Mouse (Mus musculus): ENCODE results near the gene Zbed5. TPM values are rescaled to one million over a fixed set of nuclear protein-coding genes. Genes with fewer than 3 reads are reported as not detected.
"Not testable (repeated sequence)": the region's sequence is repeated elsewhere in the genome, so short reads cannot be mapped to it uniquely, and the experiment has no call there.

Gene Zbed5
- polyA plus RNA-seq, 1 experiment from 2014 or later, result 22.5 TPM

DNA sequence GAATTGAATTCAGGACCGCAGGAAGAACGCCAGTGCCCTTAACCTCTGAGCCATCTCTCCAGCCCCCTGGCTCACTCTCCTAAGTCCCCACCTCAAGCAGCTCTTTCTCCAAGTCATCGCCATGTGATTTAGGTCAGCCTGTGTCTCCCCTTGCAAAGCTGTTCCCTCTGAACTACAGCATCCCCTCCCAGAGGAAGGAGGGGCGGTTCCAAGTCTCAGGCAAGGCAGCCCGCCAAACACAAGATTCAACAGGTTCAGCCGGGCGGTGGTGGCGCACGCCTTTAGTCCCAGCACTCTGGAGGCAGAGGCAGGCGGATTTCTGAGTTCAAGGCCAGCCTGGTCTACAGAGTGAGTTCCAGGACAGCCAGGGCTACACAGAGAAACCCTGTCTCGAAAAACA, 20.0 kb downstream of the Zbed5 start:
- H3K9ac ChIP-seq (ENCODE audit: low read depth, low read length); ATAC-seq; H3K4me1 ChIP-seq (ENCODE audit: control insufficient read depth, insufficient read depth, low read length); H3K9me3 ChIP-seq (replicated peaks; ENCODE audit: control insufficient read depth, low read length, poor library complexity, severe bottlenecking); H3K4me2 ChIP-seq (ENCODE audit: low read length); H3K27ac ChIP-seq (ENCODE audit: low read length); H3K36me3 ChIP-seq (ENCODE audit: control insufficient read depth, insufficient read depth, low read length); H3K27me3 ChIP-seq (ENCODE audit: control insufficient read depth, insufficient read depth, low read depth, low read length); H3K4me3 ChIP-seq (ENCODE audit: low read depth, low read length): not testable (repeated sequence)
- WGBS, result 88% methylated on average over 11 of the region's 11 CpGs

GRCm38 (mm10) chr5:129918065-129918651, 22.6 kb downstream of the Zbed5 start:
- Histone ChIP-seq H3K27ac (ENCODE audit: low read length) (no peak overlapping the region), H3K9ac (ENCODE audit: low read depth, low read length) (no peak overlapping the region), H3K4me1 (ENCODE audit: control insufficient read depth, insufficient read depth, low read length) (no peaks in the 10 kb centered on the region), H3K27me3 (ENCODE audit: control insufficient read depth, insufficient read depth, low read depth, low read length) (no peaks in the 10 kb centered on the region), H3K4me3 (ENCODE audit: low read depth, low read length) (no peak overlapping the region), H3K36me3 (ENCODE audit: control insufficient read depth, insufficient read depth, low read length) (no peaks in the 10 kb centered on the region), H3K4me2 (ENCODE audit: low read length) (no peak overlapping the region), H3K9me3 (replicated peaks; ENCODE audit: control insufficient read depth, low read length, poor library complexity, severe bottlenecking) (no peaks in the 10 kb centered on the region)
- ATAC-seq, result no peak
- 92% methylated on average over 24 of the region's 24 CpGs for WGBS

GRCm38 (mm10) chr5:129918752-129919151, 23.2 kb downstream of the Zbed5 start:
- no peak overlapping the region for H3K4me3 ChIP-seq (ENCODE audit: low read depth, low read length)
- no peak for ATAC-seq
- H3K27me3 ChIP-seq (ENCODE audit: control insufficient read depth, insufficient read depth, low read depth, low read length), result no peaks in the 10 kb centered on the region
- H3K36me3 ChIP-seq (ENCODE audit: control insufficient read depth, insufficient read depth, low read length), result no peaks in the 10 kb centered on the region
- no peak overlapping the region for H3K27ac ChIP-seq (ENCODE audit: low read length)
- no peaks in the 10 kb centered on the region for H3K9me3 ChIP-seq (replicated peaks; ENCODE audit: control insufficient read depth, low read length, poor library complexity, severe bottlenecking)
- no peaks in the 10 kb centered on the region for H3K4me1 ChIP-seq (ENCODE audit: control insufficient read depth, insufficient read depth, low read length)
- WGBS, result 85% methylated on average over 9 of the region's 9 CpGs
- H3K4me2 ChIP-seq (ENCODE audit: low read length), result no peak overlapping the region
- H3K9ac ChIP-seq (ENCODE audit: low read depth, low read length), result no peak overlapping the region

DNA sequence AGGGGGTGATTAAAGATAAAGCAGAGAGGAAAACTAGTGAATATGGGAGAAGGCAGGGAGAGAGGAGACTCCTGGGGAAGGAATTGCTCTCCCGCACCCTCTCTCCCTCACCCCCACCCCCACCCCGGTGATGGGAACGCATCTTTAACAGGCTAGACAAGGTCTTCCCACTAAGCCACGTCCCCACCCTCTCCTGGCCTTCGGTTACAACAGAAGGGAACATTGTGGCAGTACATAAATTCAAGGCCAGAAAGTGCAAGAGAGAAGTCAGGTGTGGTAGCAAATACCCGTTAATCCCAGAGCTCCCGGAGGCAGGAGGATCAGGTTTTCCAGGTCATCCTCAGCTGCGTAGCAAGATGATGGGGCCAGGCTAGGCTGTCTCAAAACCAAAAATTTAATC, 23.8 kb downstream of the Zbed5 start:
- WGBS, result 67% methylated on average over 8 of the region's 8 CpGs
- H3K4me1 ChIP-seq (ENCODE audit: control insufficient read depth, insufficient read depth, low read length), result no peaks in the 10 kb centered on the region
- H3K4me2 ChIP-seq (ENCODE audit: low read length), result no peak overlapping the region
- no peaks in the 10 kb centered on the region for H3K9me3 ChIP-seq (replicated peaks; ENCODE audit: control insufficient read depth, low read length, poor library complexity, severe bottlenecking)
- no peak overlapping the region for H3K4me3 ChIP-seq (ENCODE audit: low read depth, low read length)
- H3K27ac ChIP-seq (ENCODE audit: low read length), result no peak overlapping the region
- no peaks in the 10 kb centered on the region for H3K36me3 ChIP-seq (ENCODE audit: control insufficient read depth, insufficient read depth, low read length)
- H3K9ac ChIP-seq (ENCODE audit: low read depth, low read length), result no peak overlapping the region
- H3K27me3 ChIP-seq (ENCODE audit: control insufficient read depth, insufficient read depth, low read depth, low read length), result no peaks in the 10 kb centered on the region
- no peak for ATAC-seq

DNA sequence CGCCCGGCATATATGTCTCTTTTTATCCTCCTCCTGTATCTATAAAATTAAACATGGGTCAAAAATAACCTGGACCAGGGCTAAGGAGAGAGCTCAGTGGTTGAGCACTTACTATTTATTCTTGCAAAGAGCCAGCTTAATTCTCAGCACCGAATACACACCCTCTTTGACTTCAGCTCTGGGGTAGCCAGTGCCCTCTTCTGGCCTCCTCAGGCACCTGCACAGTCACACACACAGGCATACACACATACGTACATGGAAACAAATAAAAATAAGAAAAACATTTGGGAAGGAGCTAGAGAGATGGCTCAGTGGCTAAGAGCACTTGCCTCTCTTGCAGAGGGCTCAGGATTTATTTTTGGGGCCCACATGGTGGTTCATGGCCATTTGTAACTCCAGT, 26.4 kb downstream of the Zbed5 start:
- ATAC-seq, result no peak
- Histone ChIP-seq H3K9me3 (replicated peaks; ENCODE audit: control insufficient read depth, low read length, poor library complexity, severe bottlenecking) (no peaks in the 10 kb centered on the region), H3K27me3 (ENCODE audit: control insufficient read depth, insufficient read depth, low read depth, low read length) (no peaks in the 10 kb centered on the region), H3K4me3 (ENCODE audit: low read depth, low read length) (no peak overlapping the region), H3K36me3 (ENCODE audit: control insufficient read depth, insufficient read depth, low read length) (no peaks in the 10 kb centered on the region), H3K27ac (ENCODE audit: low read length) (no peak overlapping the region), H3K4me2 (ENCODE audit: low read length) (no peak overlapping the region), H3K9ac (ENCODE audit: low read depth, low read length) (no peak overlapping the region), H3K4me1 (ENCODE audit: control insufficient read depth, insufficient read depth, low read length) (no peaks in the 10 kb centered on the region)
- WGBS, result 92% methylated on average over 4 of the region's 4 CpGs

DNA sequence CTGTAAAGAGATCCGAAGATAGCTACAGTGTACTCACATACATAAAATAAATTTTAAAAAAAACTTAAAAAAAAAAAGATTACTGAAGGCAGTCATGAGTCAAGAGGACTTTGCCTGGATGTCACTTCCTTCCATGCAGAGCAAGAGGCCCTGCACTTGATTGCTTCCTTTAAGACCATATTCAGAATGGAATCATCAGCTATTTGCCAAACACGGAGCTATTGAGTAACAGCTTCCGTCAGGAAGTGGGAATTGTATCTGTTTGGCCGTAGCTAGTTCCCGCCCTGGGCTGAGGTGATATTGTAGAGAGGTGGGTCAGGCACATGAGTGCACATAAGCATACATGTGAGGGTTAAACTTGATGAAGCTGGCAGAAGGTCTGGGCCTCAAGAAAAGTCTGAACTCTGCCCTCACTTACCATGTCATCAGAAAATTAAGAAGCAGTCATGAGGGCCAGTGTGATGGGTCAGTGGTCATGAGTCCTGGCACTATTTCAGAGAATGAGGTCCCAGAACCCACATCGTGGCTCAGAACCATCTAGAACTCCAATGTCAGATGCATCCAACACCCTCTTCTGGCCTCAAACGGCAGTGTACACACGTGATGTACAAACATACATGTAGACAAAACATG, 29.4 kb downstream of the Zbed5 start:
- no peak overlapping the region for H3K4me3 ChIP-seq (ENCODE audit: low read depth, low read length)
- ATAC-seq, result no peak
- no peaks in the 10 kb centered on the region for H3K4me1 ChIP-seq (ENCODE audit: control insufficient read depth, insufficient read depth, low read length)
- no peaks in the 10 kb centered on the region for H3K9me3 ChIP-seq (replicated peaks; ENCODE audit: control insufficient read depth, low read length, poor library complexity, severe bottlenecking)
- no peak overlapping the region for H3K9ac ChIP-seq (ENCODE audit: low read depth, low read length)
- 93% methylated on average over 8 of the region's 8 CpGs for WGBS
- H3K4me2 ChIP-seq (ENCODE audit: low read length), result no peak overlapping the region
- H3K36me3 ChIP-seq (ENCODE audit: control insufficient read depth, insufficient read depth, low read length), result no peaks in the 10 kb centered on the region
- H3K27ac ChIP-seq (ENCODE audit: low read length), result no peak overlapping the region
- H3K27me3 ChIP-seq (ENCODE audit: control insufficient read depth, insufficient read depth, low read depth, low read length), result no peaks in the 10 kb centered on the region

GRCm38 (mm10) chr5:129925933-129926332, 30.4 kb downstream of the Zbed5 start:
- Histone ChIP-seq H3K36me3 (ENCODE audit: control insufficient read depth, insufficient read depth, low read length) (no peaks in the 10 kb centered on the region), H3K4me2 (ENCODE audit: low read length) (no peak overlapping the region), H3K27ac (ENCODE audit: low read length) (no peak overlapping the region), H3K27me3 (ENCODE audit: control insufficient read depth, insufficient read depth, low read depth, low read length) (no peaks in the 10 kb centered on the region), H3K4me1 (ENCODE audit: control insufficient read depth, insufficient read depth, low read length) (no peaks in the 10 kb centered on the region), H3K9me3 (replicated peaks; ENCODE audit: control insufficient read depth, low read length, poor library complexity, severe bottlenecking) (no peaks in the 10 kb centered on the region), H3K9ac (ENCODE audit: low read depth, low read length) (no peak overlapping the region), H3K4me3 (ENCODE audit: low read depth, low read length) (no peak overlapping the region)
- 82% methylated on average over 5 of the region's 5 CpGs for WGBS
- ATAC-seq, result no peak

DNA sequence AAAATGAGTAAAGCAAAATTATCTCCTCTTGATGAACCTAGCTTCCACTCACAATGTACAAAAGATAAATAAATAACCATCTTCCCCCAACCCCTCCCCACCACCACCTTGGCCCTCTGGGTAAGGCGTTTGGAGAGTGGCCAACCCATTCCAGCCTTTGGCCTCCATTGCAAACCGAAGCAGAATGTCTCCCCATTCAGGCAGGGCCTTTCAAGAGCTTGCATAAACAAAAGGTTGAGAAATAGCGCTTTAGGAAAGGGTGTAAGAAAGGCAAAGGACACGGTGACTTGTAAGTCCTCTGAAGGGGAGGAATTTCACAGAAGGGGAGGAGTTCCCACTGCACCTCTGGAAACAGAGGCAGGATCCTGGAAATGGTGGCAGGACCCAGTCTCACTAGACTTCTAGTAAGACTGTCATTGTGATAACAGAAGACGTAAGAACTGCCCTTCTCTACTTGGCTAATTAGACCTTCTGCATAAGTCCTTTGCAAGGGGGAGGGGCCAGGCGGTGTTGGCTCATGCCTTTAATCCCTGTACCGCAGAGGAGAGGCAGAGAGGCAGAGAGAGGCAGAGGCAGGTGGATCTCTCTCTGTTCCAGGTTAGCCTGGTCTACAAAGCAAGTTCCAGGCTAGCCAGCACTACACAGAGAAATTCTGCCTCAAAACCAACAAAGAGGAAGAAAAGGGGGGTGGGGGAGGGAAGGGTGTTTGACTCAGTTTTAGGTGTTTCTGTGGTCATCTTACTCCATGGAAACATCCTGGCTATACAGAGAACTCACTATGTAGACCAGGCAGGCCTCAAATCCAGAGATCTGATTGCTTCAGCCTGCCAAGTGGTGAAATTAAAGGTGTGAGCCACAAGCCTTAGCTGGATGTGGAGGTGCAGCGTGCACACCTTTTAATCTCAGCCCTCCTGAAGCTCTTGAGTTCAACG, 34.7 kb downstream of the Zbed5 start:
- ATAC-seq, result no peak
- H3K27ac ChIP-seq (ENCODE audit: low read length), result no peak overlapping the region
- H3K4me2 ChIP-seq (ENCODE audit: low read length), result no peak overlapping the region
- no peaks in the 10 kb centered on the region for H3K9me3 ChIP-seq (replicated peaks; ENCODE audit: control insufficient read depth, low read length, poor library complexity, severe bottlenecking)
- no peaks in the 10 kb centered on the region for H3K4me1 ChIP-seq (ENCODE audit: control insufficient read depth, insufficient read depth, low read length)
- H3K4me3 ChIP-seq (ENCODE audit: low read depth, low read length), result no peak overlapping the region
- WGBS, result 53% methylated on average over 9 of the region's 9 CpGs
- H3K36me3 ChIP-seq (ENCODE audit: control insufficient read depth, insufficient read depth, low read length), result no peaks in the 10 kb centered on the region
- H3K27me3 ChIP-seq (ENCODE audit: control insufficient read depth, insufficient read depth, low read depth, low read length), result no peaks in the 10 kb centered on the region
- H3K9ac ChIP-seq (ENCODE audit: low read depth, low read length), result no peak overlapping the region

DNA sequence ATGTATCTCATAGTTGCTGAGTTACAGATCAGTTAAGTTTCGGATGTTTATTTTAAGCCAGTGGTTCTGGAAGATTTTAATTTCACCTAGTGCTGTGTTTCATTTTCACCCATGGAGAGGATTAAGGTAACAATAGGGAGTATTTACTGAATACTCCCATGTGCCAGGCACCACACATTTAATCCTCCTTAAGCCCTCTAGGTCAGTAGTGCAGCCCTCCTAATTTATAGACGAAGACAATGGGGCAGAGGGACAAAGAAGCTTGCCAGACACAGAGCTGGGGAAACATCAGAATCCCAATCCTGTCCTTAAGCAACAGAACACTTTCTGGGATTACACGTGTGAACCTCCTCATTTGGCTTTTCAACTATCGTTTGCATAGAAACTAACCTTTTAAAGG, 41.4 kb downstream of the Zbed5 start:
- ATAC-seq, result no peak
- Histone ChIP-seq H3K27ac (ENCODE audit: low read length) (no peak overlapping the region), H3K9ac (ENCODE audit: low read depth, low read length) (no peak overlapping the region), H3K9me3 (replicated peaks; ENCODE audit: control insufficient read depth, low read length, poor library complexity, severe bottlenecking) (no peaks in the 10 kb centered on the region), H3K27me3 (ENCODE audit: control insufficient read depth, insufficient read depth, low read depth, low read length) (no peaks in the 10 kb centered on the region), H3K36me3 (ENCODE audit: control insufficient read depth, insufficient read depth, low read length) (no peaks in the 10 kb centered on the region), H3K4me2 (ENCODE audit: low read length) (no peak overlapping the region), H3K4me3 (ENCODE audit: low read depth, low read length) (no peak overlapping the region), H3K4me1 (ENCODE audit: control insufficient read depth, insufficient read depth, low read length) (no peaks in the 10 kb centered on the region)
- 10% methylated on average over 4 of the region's 4 CpGs for WGBS

Data from midbrain, embryonic 16.5 days (tissue).